Mouse (Mus musculus) 3T3-L1 (cell line): ENCODE measurements at regions not wholly inside any gene's neighbourhood (a gene's known extent, or its start where the extent isn't known, plus 50 kb on each side); places are given as distances from the start of the nearest gene placed in this dataset.

Source experiments
- DNase-seq: peaks from one replicate; pipeline ENCODE4 v3.0.0-alpha.2; 2015; ENCODE audit warnings: low read depth, low spot score

DNA sequence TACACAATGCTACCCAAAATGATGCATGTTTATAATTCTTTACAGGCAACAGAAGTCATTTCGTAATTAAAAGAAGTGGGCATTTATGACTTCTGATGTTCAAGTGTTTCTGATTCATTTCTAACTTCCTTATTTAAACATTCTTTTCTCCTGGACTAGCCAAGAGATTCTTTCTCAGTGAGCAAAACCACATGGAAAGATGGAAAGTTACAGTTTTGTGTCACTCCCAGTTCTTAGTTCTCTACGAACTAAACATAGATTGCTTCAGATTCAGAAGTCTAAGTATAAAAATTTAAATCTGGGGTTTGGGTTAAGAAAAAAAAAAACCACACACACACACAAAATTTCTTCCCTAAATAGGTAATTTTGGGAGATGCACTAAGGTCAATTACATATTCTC, 288.0 kb upstream of the Paip1 start:
- DNase-seq, result peak; percentile 71

DNA sequence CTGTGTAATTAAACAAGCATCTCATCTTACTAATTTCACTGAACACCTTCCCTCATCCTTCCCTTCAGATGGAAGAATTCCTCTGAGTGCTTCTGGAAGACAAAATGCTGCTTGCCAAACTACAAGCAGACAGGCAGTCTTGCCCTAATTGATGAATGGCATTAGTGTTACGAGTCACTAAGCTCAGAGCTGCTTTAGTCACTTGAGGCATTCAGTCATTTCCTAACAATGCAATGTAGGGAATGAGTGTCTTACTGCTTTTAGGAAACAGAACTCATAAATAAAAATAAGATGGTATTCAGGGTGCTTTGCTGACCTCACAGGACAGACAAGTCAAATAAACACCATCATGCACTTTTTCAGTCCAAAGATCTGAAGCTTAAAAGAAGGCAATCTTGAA, 285.1 kb upstream of the Paip1 start:
- DNase-seq, result peak; percentile 90

DNA sequence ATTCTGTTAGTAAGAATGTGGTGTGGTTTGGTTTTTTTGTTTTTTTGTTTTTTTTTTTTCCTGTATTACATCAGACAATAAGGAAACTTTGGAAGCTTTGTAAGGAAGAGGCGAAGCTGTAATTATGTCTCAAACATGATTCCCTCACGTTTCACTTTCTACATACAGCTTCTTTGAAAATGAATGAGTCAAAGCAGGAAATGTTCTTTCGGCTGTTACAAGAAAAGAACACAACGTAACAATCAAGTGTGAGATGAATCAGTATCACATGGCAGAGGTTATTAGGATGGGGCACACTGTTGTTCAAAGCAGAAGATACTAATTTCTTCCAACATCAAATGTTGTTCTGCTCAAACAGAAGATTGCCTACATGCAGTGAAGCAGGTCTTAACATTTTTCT, 282.7 kb upstream of the Paip1 start:
- peak; percentile 10 for DNase-seq

DNA sequence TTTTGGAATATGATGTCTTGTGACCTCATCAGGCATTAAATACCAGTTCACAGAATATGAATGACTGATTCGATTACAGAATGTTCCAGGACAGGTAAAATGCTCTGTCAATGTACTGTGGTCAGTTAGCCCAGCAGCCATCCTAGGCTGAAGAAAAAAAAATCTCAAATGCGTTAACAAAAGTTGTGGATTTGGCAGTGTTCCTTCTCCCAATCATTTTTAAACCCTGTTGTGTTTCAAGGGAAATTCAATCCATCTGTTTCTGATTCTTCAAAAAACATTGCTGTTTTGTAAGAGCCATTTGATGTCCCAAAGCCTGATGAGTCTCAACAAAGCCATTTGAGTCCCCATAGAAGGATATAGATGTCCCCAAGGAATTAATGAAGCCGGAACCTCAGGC, 280.7 kb upstream of the Paip1 start:
- DNase-seq, result peak; percentile 60

DNA sequence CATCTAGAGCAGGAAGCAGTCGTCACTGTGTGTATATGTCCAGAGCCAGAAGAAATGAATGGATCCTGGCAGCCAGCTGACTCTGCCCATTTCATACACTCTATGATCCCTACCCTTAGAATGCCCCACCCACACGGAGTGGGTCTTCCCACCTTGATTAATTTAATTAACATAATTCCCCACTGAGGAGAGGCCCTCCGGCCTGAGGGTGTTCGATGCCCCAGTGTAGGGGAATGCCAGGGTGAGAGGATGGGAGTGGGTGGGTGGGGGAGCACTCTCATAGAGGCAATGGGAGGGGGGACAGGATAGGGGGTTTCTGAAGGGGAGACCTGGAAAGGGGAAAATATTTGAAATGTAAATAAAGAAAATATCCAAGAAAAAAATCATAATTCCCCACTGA, 279.3 kb upstream of the Paip1 start:
- DNase-seq, result no peak

DNA sequence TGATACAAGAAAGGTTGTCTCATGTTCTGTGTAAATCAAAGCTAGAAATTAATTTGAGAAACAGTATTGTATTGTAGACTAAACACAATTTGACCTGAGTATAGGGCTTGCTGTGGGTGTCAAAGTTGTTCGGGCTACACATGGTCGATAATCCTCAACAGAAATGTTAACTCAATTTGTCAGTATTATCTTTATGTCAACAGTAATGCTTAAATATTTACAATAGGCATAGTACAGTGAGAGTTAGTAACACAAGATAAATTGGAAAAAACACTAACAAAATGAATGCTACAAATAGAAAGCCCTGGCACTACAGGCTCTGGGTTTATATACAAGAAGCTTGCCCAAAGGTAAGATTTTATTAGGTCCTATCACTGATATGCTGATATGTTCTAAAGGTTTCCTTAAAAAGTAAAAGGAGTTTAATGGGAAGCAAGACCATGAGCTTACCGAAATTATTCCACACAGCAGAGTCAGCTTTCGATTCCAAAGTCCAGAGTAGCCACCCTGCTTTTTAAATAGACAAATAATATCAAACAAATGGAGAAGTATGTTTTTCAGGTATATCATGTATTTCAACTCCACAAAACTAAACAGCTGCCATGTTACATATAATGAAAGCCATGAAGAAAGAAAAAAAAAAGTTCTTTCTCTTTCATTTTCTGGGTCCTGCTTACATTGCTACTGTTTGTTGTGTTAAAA, 277.4 kb upstream of the Paip1 start:
- no peak for DNase-seq

DNA sequence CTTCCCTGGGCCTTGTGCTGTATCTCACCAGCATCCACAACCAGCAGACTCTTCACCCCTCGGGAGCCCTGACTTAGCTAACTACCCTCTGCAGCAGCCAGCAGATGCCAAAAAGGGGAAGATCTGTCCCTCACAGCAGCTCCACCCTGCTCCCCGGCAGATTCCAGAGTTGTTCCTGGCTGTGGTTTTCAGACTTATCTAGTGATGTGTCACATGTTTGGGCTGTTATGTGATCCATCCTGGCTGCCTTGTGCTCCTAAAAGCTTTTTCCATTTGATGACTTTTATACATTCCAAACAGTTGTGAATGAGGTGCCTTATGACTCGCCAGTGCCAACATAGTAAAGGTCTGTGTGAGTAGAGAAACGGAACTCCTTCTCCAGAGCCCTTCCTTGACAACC, 250.6 kb upstream of the Paip1 start:
- DNase-seq, result peak; percentile 90

DNA sequence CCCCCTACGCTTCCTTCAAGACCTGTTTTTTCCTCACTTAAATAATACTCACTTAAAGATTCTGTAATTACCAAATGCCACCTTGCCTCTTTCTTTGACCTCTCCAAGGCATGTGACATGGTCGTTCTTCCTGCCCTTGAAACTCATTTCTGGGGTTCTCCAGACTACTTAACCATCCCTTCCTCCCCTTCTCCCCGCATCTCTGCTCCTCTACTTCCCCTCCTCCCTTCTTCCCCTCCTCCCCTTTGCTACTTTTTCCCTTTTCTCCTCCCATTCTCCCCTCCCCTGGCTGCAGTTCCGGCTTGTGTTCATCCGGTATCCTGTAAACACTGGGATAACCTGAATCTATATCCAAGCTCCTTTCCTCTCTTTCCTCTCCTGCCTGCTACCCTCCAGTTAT, 250.2 kb upstream of the Paip1 start:
- no peak for DNase-seq

DNA sequence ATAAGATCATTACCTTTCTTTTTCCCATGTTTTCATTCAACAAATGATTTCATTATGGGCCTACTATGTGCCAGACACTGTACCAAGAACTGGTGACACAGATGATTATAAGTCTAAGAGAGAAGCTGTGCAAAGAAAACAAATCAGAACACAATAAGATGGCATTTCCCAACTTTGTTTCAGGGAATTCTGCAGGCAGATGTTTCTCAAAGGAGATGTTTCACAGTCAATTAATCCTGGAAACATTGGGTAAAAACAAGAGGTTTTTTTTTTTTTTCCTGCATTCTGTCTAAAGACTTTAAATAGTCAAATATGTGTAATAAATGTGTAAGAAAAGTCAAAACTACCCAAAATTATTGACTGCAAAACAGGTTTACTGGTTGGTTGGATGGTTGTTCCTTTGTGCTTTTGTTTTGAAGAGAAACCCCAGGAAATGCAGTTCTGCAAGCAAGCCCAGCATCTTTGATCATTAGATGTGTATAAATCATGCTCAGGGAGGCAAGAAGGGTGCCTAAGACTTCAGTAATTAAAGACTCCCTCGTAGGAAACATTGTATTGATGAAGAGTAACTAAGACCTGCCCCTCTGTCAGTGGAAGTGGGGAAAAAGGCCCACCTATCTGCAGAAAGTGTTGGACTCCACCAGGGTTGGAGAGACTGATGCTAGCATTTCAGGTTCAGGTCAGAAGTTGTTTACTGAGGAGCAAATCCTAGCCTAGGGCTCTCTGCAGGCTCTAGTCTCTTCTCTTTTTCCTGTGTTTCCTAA, 249.1 kb upstream of the Paip1 start:
- DNase-seq, result no peak

DNA sequence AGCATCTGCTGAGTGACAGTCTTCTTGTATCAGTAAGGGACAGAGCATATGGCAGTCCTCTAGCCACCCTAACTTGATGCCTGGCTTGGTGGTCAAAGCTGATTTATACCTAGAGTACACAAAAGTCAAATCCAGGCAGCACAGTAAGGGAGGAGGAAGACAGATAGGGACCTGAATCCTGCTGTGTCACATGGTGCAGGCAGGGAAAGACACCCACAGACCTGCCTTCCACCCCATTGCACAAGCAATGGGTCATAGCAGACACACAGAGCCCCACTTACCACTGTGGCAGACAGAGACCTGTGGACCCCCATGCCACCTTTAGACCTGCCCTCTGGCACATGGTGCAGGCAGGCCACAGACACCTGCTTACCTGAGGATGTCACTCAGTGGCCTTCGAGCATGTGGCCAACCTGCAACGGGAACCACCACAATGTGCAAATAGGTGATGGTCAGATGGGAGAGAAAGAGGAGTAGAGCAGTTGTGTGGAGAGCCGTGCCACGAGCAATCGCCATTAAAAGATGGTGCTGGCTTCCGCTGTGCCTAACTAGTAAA, 244.0 kb upstream of the Paip1 start:
- no peak for DNase-seq

DNA sequence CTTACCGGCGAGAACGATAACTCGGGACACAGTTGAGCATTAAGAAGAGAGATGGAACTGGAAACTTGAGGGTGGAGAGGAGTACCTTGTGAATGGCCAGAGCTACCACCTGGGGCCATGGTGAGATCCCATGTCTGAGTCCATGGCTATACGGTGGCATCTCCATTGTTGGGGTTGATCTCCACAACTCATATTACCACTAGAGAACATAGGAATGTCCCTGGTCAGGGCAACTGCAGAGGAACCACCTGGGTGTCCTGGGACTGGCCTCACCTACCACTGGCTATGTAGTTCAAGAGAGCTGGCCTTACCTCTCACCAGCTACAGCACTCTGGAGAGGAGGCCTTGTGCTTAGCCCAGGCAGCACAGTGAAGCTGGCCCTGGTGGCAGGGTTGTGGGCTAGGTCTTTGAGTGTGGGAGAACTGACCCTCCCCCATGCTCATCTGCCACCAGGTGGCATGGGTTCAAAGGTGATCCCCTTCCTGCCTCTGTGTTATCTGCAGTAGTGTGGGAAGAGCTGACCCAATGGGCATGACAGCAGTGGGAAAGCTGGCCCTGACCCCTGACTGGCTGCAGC, 242.7 kb upstream of the Paip1 start:
- DNase-seq, result no peak

DNA sequence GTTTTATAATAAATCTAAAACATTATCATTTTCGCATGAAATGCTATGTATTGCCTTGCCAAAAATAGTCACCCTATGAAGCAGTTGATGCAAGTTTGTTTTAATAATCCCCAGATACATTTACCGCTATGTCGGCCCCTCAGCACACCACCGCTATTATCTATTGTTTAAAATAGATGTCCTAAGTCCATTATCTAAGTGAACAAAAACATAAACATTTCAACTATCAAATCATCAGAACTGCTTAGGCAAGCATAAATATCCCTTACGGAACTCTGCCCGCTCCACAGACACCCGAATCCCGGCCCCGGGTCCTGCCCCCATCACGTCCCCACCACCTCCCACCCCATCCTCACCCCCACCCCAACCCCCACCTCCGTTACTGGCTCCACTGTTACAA, 196.8 kb upstream of the Paip1 start:
- no peak for DNase-seq

DNA sequence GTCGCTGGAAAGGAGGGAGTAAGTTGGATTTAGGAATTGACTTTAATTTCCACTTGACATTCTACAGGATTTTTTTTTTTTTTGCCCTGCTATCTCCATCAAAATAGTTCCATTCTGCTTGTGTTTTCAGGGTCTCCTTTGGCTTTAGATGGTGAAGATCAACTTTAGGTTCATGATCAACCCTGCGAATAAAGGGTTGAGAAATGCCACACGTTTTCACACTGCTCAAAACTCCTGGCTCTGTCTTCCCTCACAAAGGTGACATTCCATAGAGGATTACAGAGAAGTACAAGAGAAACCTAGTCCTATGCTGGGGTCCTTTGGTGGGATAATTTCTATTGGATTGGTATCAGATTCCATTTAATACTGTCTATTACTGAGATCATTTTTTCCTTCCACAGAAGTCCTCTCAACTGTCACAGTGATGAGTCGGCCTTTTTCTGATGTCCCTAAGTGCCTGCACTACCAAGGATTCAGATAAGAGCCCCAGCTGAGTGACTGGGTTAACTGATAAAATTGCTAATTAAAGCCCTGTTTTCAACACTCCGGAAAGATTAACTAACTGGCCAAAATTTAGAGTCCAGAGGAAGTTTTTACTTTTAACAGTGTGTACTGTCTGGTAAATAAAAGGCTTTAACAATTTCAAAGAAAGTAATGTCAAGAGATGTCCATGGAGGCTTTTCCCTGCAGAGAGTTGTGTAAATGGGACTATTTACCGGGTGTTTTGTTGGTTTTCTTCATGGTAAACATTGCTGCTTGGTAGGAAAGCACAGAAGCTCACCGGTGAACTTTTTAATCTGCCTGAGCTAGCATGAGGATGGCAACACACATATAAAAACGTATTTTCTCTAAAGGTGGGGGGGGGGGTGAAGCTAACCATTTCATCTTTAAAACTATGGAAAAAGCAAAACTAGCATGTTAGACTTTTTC, 196.0 kb upstream of the Paip1 start:
- DNase-seq, result no peak

DNA sequence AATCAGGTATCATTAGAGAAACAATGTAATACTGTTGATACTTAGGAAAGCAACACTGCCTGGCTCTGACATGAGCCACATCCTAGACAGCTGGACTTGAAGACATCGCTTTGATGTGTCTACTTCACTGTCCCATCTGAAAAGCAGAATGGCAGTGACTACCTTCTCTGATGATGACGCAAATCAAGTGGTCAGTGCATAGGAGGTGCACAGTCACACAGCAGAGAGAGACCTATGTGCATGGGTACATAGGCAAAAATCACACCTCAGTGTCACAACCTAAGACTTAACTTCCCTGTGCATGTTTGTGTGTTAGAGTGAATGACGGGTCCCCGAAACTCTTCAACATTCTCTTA, 195.4 kb upstream of the Paip1 start:
- DNase-seq, result no peak

DNA sequence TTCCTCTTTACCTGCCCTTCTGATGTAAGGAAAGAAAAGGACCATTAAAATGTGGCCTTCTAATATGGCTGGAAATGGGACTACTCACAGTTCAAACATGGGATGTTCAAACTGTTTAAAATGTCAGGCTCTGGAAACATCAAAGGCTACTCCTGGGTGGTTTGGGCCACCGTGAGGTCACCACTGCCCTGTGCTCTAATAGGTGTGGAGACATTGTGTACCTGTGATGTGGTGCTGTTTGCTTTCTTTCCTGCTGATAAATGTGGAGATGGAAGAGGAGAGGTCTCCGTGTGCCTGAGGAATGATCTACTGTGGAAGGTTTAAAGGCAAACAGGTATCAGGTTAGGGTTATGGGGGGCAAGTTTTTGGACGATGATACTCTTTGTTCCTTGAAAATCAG, 194.5 kb upstream of the Paip1 start:
- no peak for DNase-seq

DNA sequence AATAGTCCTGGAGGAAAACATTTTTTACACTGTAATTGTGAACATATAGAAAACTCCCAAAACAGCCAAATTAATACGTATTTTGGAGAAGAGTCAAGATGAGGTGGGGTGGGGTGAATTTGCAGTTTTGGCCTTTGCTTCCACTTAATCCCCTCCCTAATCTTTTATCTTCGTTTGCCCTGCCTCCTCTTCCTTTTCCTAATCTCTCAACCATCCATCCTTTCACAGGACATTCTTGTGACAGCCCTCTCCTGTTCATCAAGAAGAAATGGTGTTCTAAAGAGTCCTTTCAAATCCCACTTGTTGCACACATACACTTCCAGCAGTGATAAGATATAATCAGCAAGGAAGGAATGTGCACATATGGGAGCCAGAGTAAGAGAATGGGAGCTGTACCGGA, 186.0 kb upstream of the Paip1 start:
- no peak for DNase-seq

DNA sequence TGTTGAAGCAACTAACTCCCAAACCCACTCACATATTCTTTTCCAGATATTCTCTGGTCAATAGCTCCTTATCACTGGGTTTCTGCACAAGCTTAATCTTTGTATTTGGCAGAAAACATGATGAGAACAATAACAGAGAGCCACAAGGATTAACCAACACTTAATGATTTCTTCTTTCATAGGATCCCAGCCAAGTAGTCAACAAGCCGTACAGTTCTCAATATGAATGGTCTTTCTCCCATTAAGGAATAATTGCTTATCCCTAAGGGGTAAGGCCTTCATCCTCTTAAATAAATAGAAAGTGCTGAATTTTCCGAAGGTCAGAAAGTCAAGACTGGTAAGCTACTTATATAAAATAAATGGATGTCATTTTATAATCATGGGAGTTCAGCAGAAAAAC, 181.3 kb upstream of the Paip1 start:
- no peak for DNase-seq

DNA sequence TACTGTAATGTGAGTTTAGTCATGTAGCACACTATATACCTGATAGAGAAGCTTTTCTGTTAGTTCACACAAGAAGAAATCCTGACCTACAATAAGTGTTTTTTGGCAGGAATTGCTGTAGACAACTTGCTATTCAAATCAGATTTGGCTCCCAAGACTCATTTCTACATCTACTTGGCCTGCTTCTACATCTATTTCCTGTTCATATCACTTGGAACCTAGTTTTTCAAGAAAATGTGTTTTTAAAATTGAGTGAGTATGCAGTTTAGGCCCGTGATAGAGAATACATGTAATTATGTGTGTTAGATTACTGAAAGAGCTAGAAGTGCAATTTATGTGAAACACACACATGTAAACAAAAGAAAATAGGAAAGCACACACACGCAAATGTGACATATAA, 176.4 kb upstream of the Paip1 start:
- DNase-seq, result no peak

DNA sequence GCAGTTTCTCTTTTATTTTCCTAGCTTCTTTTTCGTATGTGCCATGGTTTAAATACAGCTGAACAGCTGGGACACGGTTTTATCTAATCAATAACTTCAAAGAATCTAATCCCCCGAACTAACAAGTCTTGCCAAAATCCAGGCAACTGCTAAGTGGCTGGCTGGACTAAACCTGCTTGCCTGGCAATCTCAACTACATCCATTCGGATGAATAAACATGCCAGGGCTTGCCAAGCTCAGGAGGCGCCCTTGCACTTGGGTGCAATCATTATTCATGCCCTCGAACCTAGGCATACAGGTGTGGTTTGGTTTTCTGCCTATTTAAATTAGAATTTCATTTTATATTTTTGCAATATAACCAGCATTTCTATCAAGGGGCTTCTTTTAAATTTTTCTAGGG, 172.1 kb upstream of the Paip1 start:
- no peak for DNase-seq

DNA sequence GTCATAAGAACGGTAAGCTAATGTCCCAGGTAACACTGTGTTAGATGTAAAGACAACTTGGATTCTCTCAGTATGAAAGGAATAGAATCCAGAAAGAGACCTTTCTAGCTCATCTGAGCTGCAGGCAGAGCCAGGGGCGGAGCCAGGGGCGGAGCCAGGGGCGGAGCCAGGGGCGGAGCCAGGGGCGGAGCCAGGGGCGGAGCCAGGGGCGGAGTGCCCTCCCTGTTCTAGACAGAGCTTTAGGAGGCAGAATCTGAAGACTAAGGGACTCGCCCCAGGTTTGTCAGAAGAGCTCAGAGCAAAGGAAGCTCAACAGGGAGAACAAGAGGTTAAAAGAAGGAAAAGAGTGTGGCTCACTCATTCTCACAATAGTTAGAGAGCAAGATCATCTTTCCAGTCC, 169.9 kb upstream of the Paip1 start:
- no peak for DNase-seq

DNA sequence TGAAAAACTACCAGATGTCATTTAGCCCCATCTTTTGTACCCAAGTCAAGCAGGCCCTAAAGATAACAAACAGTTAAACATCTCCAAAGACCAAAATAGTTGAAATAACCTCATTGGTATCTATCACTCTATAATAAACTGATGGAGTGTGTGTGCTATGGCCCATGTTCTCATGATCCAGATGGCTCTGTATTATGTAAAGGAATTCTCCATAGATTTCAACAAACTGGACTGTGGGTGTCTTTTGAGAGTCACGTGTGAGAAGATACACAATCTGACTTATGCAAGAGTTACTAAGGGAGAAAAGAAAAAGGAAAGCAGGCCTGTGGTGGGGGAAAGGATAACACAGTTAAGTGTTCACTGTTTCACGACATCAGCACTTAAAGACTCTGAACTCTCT, 164.8 kb upstream of the Paip1 start:
- no peak for DNase-seq
